Mouse (Mus musculus): ENCODE data around the gene BC005624. TPM values are rescaled to one million over a fixed set of nuclear protein-coding genes. Genes with fewer than 3 reads are reported as not detected.
"Not testable (repeated sequence)": the region's sequence is repeated elsewhere in the genome, so short reads cannot be mapped to it uniquely, and the experiment has no call there.

Gene BC005624
- total RNA-seq, 2 experiments from 2014 or later: 27.0 to 31.3 TPM

DNA sequence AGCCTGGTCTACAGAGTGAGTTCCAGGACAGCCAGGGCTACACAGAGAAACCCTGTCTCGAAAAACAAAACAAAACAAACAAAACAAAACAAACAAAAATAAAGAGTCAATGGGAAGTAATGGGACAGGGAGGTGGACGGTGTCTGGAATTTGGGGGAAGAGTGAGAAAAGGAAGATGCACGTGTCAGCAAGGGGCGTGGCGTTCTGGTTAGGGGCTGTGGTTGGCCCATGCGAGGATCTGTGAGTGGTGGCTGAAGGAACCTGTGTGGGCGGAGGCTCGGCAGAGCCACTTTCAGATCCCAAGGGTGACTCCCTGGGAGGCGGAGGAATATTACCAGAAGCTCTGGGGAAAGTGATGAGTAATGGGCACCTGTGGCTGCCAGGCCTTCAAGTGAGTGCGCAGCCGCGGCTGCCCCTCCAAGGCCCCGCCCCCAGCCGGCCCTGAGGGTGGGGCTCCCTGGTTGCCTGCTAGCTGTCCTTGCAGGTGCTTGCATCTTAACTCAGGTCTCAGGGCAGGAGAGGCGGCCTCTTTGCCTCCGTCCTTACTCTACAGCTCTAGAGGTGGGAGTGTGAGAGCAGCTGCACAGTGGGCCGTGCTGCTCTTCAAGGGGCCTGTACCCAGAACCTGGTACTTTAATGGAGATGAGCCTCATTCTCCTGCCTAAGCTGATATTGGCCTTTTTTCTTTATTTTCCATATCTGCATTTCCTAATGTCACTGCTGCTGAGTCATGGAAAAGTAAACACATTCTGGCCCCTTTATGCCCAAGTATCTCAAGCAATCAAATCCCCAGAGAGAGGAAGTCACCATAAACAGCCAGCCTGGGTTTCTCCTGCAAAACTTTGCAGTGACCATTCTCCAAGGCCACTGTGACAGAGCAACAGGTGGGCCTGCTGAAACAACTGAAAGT is 3.4 kb upstream of the BC005624 start:
- peak; percentile 32 for DNase-seq (ENCODE audit: low spot score)

DNA sequence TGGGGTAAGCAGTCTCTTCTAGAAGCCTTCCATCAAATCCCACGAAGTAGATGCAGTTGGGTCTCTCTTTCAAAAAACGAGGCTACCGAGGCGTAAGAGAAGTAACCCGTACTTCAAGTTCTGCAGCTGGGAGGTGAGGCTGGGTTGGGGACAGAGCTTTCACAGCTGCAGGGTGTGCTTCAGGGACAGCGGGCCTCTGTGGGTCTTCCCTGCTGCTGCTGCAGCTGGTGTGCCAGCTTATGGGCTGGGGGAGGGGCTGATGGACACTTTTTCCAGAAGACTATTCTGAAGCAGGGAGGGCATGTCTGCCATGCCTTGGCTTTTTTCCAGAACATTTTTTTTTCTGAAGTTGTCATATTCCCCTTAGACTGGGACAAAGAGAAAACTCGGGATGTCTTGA is 1.0 kb upstream of the BC005624 start:
- no peak for DNase-seq (ENCODE audit: low spot score)

DNA sequence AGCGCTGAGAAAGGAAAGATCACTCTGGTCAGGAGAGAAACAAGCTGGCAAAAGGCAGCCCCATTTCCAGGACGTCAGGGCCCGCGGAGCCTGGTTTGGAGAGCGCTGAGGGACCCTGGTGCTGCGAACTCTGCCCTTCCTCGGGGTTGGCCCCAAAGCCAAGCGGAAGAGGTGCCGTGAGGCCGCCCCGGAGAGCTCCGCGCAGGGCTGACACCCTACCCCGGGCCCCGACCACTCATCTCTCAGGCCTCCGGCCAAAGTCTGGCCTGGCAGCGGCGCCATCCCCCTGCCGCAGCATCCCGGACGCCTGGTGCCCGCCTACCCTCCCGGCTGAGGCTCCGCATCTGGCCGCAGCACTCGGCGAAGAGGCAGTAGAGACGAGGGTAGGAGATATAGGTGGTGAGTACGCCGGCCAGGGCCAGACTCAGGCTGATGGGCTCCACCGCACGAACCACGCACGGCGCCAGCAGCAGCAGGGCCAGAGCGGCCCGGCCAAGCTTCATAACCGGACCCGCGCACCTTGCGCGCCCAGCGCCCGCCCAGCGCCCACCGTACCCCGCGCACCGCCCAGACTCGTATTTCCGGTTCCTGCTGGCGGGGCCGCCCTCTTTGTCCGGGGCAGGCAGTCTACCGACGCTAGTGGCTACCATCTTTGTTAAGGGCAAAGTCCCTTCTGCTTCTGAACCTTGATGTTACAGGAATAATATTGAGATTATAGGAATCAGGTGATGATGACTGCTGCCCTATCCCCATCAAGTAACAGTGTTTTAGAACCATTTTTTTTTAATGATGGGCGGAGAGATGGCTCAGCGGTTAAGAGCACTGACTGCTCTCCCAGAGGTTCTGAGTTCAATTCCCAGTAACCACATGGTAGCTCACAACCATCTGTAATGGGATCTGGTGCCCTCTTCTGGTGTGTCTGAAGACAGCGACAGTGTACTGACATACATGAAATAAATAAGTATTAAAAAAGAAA is 14.4 kb downstream of the BC005624 start, which contains the start of gene Tor1a:
Gene Tor1a (minus strand): TSS at position 582 of the 976 bp plus-strand sequence.
- DNase-seq (ENCODE audit: low spot score): peak; percentile 89

DNA sequence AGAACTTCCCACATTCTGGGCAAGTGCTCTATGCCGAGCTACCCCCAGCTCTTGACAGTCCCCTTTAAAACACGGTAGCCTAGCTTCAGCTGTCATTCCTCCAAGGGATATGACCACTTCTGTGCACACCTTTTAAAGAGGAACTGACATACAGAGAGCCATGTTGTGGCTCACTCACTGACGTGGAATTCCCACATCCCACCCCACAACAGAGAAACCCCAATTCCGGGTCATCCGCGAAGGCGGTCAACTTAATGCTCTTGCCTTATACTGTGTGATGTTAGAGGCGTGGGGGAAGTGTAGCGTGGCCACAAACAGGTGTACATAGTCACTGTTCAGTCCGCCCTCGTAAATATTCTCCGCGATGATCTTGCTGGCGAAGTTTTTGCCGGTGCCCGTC is 15.2 kb downstream of the BC005624 start:
- DNase-seq (ENCODE audit: low spot score): no peak

DNA sequence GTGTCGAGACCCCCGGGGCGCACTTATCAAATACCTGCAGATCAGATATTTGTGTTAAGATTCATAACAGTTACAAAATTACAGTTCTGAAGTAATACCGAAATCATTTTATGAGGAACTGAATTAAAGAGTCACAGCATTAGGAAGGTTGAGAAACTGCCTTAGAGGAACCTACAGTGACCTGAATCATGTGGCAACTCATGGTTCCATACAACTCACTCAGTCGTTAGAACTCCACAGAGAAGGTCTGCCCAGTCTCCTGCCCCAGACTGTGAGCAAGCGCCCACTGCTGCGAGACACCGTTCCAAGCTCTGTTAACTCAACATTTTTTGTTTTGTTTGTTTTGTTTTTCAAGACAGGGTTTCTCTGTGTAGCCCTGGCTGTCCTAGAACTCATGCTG is 16.4 kb downstream of the BC005624 start:
- no peak for DNase-seq (ENCODE audit: low spot score)

DNA sequence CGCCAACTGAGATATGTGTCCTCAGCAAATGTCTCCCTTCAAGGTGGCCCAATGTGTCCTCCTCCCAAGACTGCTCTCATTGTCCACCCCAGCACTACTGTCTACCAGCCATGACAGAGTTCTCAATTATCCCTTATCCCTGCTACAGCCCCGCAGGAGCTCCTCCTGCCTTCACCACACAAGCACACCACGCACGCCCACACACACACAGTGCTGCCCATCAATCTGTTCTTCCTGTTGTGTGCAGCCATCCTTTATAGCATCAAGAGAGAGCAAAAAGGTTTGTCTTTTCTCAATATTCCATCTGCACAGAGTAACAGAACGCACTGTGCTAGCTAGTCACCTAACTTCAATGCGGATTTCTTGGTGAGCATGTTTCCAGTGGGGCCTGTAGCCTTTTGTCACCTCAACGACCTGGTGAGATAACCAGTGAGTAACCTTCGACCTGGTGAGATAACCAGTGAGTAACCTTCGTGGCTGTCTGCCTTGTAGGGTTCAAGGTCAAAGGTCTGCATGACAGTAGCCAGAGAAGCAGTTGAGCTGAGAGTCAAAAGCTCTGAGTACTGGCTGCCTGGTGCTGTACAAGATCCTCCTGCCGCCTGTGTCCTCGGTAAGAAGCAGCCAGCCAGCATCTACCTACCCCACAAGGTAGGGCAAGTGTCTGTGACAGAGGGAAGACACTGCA is 19.3 kb downstream of the BC005624 start:
- DNase-seq (ENCODE audit: low spot score): no peak

DNA sequence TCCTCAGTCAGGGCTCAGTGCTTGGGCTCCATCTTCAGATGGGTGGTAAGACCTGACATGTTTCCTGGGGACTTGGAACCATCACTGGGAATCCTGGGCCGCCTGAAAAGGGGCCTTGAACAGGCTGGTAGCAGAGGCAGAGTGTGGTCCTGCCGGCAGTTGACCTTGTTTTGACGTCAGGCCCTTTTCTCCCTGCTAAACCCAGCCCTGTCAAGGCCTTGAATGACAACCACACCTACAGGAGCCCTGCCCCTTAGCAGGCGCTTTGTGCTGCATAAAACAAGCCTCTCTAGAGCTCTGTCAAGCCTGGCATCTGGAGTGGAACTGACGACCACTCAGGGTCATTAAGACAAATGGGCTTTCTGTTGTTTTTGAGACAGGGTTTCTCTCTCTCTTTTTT is 22.1 kb downstream of the BC005624 start:
- DNase-seq (ENCODE audit: low spot score): no peak

DNA sequence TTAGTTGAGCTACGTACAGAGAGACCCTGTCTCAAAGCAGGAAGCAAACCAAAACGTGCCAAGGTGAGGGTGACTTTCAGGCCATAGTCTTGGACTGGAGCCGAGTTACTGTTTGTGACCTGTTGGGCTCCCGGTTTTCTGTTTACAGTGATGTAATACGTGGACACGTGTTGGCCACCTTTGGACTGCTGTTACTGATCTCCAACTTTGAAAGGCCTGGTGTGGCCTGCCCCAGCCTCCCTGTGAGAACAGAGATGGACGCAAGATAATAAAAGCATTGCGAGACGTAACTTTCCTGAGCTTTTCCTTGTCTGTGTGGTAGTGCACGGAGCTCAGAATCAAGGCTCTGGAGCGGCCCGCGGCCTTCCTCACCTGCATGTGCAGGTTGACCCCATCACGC is 23.3 kb downstream of the BC005624 start:
- DNase-seq (ENCODE audit: low spot score): no peak

DNA sequence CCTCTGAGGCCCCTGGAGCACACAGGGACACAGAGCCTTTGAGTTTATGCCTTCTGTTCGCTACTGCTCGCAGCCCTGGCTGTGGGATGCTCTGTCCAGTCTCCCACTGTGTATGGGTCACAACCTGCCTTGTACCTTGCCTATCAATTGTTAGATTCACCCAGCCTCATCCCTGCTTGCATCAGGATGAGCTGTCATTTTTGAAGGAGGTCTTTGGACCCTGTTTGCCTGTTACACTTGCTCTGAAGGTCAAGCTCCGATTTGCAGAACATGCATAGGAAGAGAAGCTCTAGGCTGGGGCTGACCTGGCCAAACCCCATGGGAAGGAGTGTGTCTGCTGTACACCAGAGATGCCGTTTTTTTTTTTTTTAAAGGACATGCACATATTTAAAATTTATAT is 24.5 kb downstream of the BC005624 start:
- DNase-seq (ENCODE audit: low spot score): no peak

DNA sequence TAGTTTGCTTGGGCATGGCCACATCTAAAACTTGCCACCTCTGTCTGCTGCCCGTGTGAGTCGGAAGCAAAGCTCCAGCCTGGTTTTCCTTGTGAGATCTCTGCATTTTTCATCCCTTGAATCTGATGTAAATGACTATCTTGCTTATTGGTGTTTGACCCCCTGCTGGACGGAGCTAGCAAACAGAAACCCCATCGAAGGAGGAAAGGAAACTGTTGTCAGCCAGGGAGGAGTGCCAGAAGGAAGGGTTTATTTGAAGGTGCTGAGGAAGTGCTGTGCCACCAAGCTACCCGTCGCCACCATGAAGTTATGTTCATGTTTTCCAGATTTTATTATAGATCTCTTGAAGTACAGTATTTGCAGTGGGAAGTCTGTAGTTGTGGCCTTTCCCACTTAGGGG is 27.2 kb downstream of the BC005624 start:
- DNase-seq (ENCODE audit: low spot score): no peak

DNA sequence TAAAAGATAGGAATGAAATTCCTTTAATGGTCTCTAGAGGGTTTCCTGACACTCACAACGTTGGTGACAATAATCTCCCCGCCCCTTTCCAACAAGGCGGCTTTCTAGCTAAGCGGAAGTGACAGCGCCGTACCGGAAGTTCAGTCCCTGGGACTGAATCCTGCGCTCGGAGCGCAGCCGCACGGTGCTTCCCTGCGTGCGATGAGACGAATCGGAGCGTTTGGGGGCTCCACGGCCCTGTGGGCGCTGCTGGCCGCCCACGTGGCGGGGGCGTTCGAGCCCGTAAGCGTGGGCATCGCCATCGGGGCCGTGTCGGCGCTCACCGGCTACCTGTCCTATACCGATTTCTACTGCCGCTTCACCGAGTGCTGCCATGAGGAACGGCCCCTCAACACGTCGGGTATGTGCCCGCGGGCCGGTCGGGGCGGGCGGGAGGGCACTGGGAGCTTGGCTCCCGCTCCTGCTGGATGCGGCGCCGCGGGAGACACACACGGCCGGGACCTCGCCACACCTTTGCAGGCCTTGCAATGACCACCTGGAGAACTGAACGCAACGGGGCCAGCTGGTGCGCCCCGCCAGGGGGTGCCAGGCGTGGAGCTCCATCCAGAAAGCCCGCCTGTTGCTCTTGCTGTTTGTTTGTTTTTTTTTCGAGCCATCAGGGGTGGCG is 29.0 kb downstream of the BC005624 start, which contains the start of gene Tor1b:
Gene Tor1b (plus strand): TSS at position 136 of the 667 bp plus-strand sequence.
- DNase-seq (ENCODE audit: low spot score): peak; percentile 84

DNA sequence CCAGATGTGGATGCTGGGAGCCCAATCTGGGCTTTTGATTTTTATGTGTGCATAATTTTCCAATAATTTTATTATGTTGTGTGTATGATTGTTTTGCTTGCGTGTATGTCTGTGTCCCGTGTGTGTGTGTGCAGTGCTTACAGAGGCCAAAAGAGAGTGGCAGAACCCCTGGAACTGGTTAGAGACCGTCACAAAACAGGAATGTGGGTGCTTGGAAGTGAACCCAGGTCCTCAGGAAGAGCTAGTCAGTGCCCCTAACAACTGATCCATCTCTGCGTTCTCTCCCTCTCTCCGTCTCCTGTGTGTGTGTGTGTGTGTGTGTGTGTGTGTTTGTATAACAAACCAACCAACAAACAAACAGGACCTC is 29.6 kb downstream of the BC005624 start:
- no peak for DNase-seq (ENCODE audit: low spot score)

DNA sequence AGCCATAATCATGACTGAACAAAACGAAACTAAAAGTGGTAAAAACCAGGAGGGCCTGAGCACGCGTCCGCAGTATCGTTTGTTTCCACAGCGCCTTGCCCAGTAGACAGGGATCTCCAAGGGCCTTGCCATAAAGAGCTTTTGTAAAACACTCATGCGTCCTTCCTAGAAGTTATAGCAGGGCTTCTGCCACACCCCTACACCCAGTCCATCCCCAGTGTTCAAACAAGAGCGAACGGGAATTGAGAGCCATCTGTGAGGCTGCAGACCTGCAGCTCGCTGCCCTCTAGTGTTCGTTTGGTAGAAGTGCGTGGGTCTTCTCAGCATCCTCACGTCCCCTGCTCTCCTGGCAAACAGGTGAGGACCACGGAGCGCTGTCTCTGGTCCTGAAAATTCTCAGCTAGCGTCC is 39.4 kb downstream of the BC005624 start:
- peak; percentile 59 for DNase-seq (ENCODE audit: low spot score)

DNA sequence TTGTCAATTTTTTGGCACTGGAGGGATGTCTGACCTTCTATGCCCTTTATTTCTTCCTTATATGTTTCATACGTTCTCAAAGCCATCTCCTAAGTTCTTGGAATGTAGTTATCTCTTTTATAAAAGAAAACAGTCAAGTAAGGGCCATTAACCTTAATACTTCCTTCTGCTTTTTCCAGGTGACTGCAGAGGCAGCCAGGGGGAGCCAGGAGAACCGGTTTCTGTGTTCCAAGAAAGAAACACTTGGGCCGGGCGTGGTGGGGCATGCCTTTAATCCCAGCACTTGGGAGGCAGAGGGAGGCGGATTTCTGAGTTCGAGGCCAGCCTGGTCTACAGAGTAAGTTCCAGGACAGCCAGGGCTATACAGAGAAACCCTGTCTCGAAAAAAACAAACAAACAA is 39.9 kb downstream of the BC005624 start:
- DNase-seq (ENCODE audit: low spot score): not testable (repeated sequence)

DNA sequence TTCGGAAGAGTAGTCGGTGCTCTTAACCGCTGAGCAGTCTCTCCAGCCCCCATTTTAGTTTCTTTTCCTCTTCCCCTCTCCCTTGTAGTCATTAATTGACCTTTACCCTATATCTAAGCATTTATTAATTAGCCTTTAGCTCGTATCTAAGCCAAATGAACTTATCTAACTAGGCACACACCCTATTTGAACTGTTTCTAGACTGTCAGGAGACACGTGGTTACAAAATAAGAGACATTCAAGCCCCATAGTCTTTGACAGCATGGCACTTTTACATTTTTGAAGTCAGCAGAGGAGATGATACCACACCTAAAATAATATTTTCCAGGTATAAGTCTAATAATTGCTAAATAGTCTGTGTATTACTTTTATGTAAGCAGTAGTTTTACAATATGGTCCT is 40.4 kb downstream of the BC005624 start:
- DNase-seq (ENCODE audit: low spot score): no peak

DNA sequence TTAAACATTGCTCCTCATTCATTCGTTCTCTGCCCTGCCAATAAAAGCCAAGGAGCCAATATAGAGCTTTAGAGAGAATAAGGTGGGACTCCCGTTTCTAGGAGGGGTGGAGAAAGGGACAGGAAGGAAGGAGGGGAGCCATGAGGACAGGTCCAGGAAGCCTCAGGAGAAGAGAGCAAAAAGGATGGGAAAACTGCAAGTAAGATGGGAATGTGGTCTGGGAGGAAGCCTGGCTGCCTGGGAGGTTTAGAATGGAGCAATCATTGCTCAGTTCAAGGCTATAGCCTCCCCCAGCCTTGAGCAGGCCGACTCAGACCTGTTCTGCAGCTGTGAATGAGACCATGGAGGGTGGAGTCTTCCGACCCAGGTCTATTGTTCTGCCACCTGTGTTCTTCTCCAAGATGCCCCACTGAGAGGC is 43.4 kb downstream of the BC005624 start:
- DNase-seq (ENCODE audit: low spot score): no peak

DNA sequence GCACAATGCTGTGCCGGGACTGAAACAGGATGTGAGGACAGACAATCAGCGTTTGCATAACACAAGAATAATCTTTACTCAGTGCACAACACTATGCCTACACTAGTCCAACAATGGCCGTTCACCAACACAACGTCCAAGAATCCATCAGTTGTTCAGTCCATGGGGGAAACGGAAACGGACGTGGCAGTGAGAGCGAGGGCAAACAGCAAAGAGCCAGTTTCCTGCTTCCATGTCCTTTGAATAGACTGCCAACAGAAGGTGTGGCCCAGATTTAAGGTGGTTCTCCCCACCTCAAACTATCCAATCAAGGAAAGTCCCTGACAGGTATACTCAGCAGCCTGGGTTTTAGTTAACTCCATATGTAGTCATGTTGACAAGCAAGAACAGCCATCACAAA is 44.3 kb downstream of the BC005624 start:
- no peak for DNase-seq (ENCODE audit: low spot score)

DNA sequence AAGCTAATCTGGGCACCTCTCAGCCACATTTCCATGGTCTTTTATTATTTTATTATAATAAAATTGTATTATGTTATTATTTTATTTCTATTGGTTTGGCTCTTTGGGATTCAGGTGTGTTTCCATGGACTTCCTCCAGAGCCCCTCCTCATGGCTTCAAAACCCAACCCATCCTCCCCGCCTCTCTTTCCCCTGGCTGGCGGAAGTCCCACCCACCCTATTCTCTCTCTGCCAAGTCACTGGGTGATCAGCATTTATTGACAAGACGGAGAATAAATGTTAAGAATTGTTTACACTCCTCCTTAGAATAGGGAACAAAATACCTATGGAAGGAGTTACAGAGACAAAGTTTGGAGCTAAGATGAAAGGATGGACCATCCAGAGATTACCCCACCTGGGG is 45.2 kb downstream of the BC005624 start:
- DNase-seq (ENCODE audit: low spot score): no peak

DNA sequence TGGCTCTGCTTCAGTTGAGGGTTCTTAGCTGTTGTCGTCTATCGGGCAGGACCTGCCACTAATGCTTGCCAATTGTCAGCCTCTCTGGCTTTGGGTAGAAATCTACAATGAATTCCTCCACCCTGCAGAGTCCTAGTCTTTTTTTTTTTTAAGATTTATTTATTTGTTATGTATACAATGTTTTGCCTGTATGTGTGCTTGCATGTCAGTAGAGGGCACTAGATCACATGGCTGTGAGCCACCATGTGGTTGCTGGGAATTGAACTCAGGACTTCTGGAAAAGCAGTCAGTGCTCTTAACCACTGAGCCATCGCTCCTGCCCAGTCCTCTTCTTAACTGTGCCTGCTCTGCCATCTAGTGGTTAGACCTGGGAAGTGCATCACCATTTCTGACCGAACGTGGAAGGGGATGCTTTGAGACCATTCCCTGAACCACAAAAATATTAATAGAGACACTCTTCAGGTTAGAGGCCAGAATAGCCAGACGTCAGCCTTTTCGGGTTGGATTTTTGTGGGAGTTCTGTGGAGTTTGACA is 48.0 kb downstream of the BC005624 start:
- DNase-seq (ENCODE audit: low spot score): peak; percentile 81

DNA sequence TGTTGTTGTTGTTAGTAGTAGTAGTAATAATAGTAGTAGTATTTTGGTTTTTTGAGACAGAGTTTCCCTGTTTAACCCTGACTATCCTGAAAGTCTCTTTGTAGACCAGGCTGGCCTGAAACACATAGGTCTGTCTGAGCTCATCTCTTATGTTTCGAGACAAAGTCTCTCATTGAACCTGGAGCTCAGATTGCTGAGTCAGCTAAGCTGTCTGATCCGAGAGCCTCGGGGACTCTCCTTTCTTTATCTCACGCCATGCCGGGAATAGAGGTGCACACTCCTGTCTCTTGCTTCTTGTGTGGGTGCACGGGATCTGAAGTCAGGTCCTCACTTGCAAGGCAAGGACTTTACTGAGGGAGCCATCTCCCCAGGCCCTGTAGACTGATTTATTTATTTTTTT is 49.0 kb downstream of the BC005624 start:
- DNase-seq (ENCODE audit: low spot score): no peak

DNA sequence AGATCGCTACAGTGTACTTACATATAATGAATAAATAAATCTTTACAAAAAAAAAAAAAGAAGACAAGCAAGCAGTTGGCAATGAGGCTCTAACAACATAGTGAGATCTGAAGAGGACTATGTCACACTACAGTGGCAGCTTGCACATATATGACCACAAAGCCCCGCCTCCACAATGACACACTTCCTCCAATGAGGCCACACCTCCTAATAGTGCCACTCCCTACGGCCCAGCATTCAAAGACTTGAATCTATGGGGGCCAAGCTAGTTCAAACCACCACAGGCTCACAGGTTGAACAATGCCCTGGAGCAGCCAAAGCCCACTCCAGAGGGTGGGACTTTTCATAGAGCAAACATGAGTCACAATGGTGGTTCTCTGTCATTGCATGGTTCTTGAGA is 50.1 kb downstream of the BC005624 start:
- no peak for DNase-seq (ENCODE audit: low spot score)
